Mouse (Mus musculus): ENCODE data around the gene Ring1. TPM values are rescaled to one million over a fixed set of nuclear protein-coding genes. Genes with fewer than 3 reads are reported as not detected.
"Not testable (repeated sequence)": the region's sequence is repeated elsewhere in the genome, so short reads cannot be mapped to it uniquely, and the experiment has no call there.

Gene Ring1
- total RNA-seq, 2 experiments from 2014 or later: 39.0 to 40.8 TPM

GRCm38 (mm10) chr17:33997025-33997424 lies 27.5 kb downstream of the Ring1 start:
- DNase-seq (ENCODE audit: low spot score in 2 of 2): not testable (repeated sequence)

GRCm38 (mm10) chr17:33995651-33996050 lies 28.8 kb downstream of the Ring1 start:
- DNase-seq (ENCODE audit: low spot score in 2 of 2): no peak

GRCm38 (mm10) chr17:33994959-33995358 lies 29.5 kb downstream of the Ring1 start:
- no peak for DNase-seq (ENCODE audit: low spot score in 2 of 2)

- DNase-seq (ENCODE audit: low spot score in 2 of 2): peak in 1 of 2 experiments; percentile 55
These were observed 32.5 kb downstream of the Ring1 start for GRCm38 (mm10) chr17:33991788-33992664.

- peak in 1 of 2 experiments; percentile 62 for DNase-seq (ENCODE audit: low spot score in 2 of 2)
These were observed 42.3 kb downstream of the Ring1 start for GRCm38 (mm10) chr17:33982136-33982535.

GRCm38 (mm10) chr17:33981192-33981909 lies 43.1 kb downstream of the Ring1 start:
- DNase-seq (ENCODE audit: low spot score in 2 of 2): peak; percentile 83 to 95

GRCm38 (mm10) chr17:33980181-33981035 lies 44.1 kb downstream of the Ring1 start:
- no peak for DNase-seq (ENCODE audit: low spot score in 2 of 2)

- DNase-seq (ENCODE audit: low spot score in 2 of 2): no peak
These were observed 44.9 kb downstream of the Ring1 start for GRCm38 (mm10) chr17:33979512-33980050.

GRCm38 (mm10) chr17:33978631-33979031 lies 45.8 kb downstream of the Ring1 start:
- DNase-seq (ENCODE audit: low spot score in 2 of 2): peak in 1 of 2 experiments; percentile 42

GRCm38 (mm10) chr17:33977861-33978557 lies 46.5 kb downstream of the Ring1 start:
- DNase-seq (ENCODE audit: low spot score in 2 of 2): no peak

GRCm38 (mm10) chr17:33973572-33973971 lies 50.9 kb downstream of the Ring1 start:
- DNase-seq (ENCODE audit: low spot score in 2 of 2): no peak

GRCm38 (mm10) chr17:33972691-33973090 lies 51.8 kb downstream of the Ring1 start:
- DNase-seq (ENCODE audit: low spot score in 2 of 2): no peak

Small RNA genes lying within 50 kb of the gene (microRNA-seq; reads per million reads assigned to microRNA genes)
- 0 to 0.39 reads per million in 2 experiments for gene Mir219a-1
- gene Mir219c: 0 reads per million in 2 experiments

Other genes starting within 250 kb of the Ring1 start
- gene Angptl4, start 242.8 kb downstream of the Ring1 start, total RNA-seq (2021): 1 to 10 TPM; 2.6 to 3.5 TPM
- 10 to 100 TPM; 27.6 to 28.8 TPM for gene Kank3, start 214.2 kb downstream of the Ring1 start, total RNA-seq (2021)
- 100 to 1,000 TPM; 756 to 834 TPM for gene Rps28, start 200.1 kb downstream of the Ring1 start, total RNA-seq (2021)
- gene Ndufa7, start 200.1 kb downstream of the Ring1 start, total RNA-seq (2021): 100 to 1,000 TPM; 199 to 208 TPM
- 10 to 100 TPM; 20.4 to 23.3 TPM for gene Cd320, start 181.6 kb downstream of the Ring1 start, total RNA-seq (2021)
- not detected for gene Gm7029, start 150.8 kb downstream of the Ring1 start, total RNA-seq (2021)
- gene Kifc1, start 134.0 kb downstream of the Ring1 start, total RNA-seq (2021): 1 to 10 TPM; 1.8 to 2.6 TPM
- gene Platr17, start 119.5 kb downstream of the Ring1 start, total RNA-seq (2021): under 1 TPM in 1 of 2 experiments, not detected in 1; 0.42 TPM
- gene Daxx, start 115.3 kb downstream of the Ring1 start, total RNA-seq (2021): 10 to 100 TPM; 29.6 to 32.9 TPM
- gene Tapbp, start 108.8 kb downstream of the Ring1 start, total RNA-seq (2021): 10 to 100 TPM; 38.3 to 38.5 TPM
- 10 to 100 TPM; 34.3 to 34.4 TPM for gene Zbtb22, start 108.8 kb downstream of the Ring1 start, total RNA-seq (2021)
- gene Rgl2, start 95.1 kb downstream of the Ring1 start, total RNA-seq (2021): 10 to 100 TPM; 61.9 to 63.0 TPM
- 10 to 100 TPM; 94.9 to 95.8 TPM for gene Pfdn6, start 84.3 kb downstream of the Ring1 start, total RNA-seq (2021)
- 10 to 100 TPM; 13.2 to 15.5 TPM for gene Wdr46, start 84.0 kb downstream of the Ring1 start, total RNA-seq (2021)
- gene B3galt4, start 73.2 kb downstream of the Ring1 start, total RNA-seq (2021): 1 to 10 TPM; 5.1 to 5.2 TPM
- 10 to 100 TPM; 76.1 to 79.8 TPM for gene Vps52, start 68.9 kb downstream of the Ring1 start, total RNA-seq (2021)
- 100 to 1,000 TPM; 319 to 336 TPM for gene Rps18, start 68.7 kb downstream of the Ring1 start, total RNA-seq (2021)
- 10 to 100 TPM; 25.5 to 26.9 TPM for gene H2-K1, start 24.3 kb downstream of the Ring1 start, total RNA-seq (2021)
- 10 to 100 TPM; 59.7 to 63.9 TPM for gene H2-Ke6, start 3.4 kb upstream of the Ring1 start, total RNA-seq (2021)
- gene Slc39a7, start 7.0 kb upstream of the Ring1 start, total RNA-seq (2021): 100 to 1,000 TPM in 1 of 2 experiments, 10 to 100 TPM in 1; 90.7 to 105 TPM
- gene Rxrb, start 7.1 kb upstream of the Ring1 start, total RNA-seq (2021): 10 to 100 TPM; 77.1 to 85.8 TPM
- gene Col11a2, start 14.8 kb upstream of the Ring1 start, total RNA-seq (2021): 10 to 100 TPM; 22.5 to 23.4 TPM
- not detected for gene H2-Oa, start 67.7 kb upstream of the Ring1 start, total RNA-seq (2021)
- 10 to 100 TPM; 27.4 to 32.5 TPM for gene H2-DMa, start 94.9 kb upstream of the Ring1 start, total RNA-seq (2021)
- gene Brd2, start 98.0 kb upstream of the Ring1 start, total RNA-seq (2021): 100 to 1,000 TPM; 184 to 185 TPM
- 1 to 10 TPM; 1.3 to 1.6 TPM for gene H2-DMb2, start 118.6 kb upstream of the Ring1 start, total RNA-seq (2021)
- 1 to 10 TPM; 3.2 to 3.8 TPM for gene H2-DMb1, start 128.4 kb upstream of the Ring1 start, total RNA-seq (2021)
- gene Tap1, start 162.9 kb upstream of the Ring1 start, total RNA-seq (2021): 1 to 10 TPM; 3.6 to 3.9 TPM
- gene Psmb9, start 163.1 kb upstream of the Ring1 start, total RNA-seq (2021): 1 to 10 TPM; 2.1 to 3.7 TPM
- 1 to 10 TPM; 4.1 to 5.8 TPM for gene Psmb8, start 173.0 kb upstream of the Ring1 start, total RNA-seq (2021)
- gene Tap2, start 178.8 kb upstream of the Ring1 start, total RNA-seq (2021): 10 to 100 TPM in 1 of 2 experiments, 1 to 10 TPM in 1; 8.4 to 12.8 TPM
- gene H2-Ob, start 214.2 kb upstream of the Ring1 start, total RNA-seq (2021): under 1 TPM; 0.20 to 0.37 TPM
- 1 to 10 TPM; 1.3 to 1.9 TPM for gene H2-Ab1, start 233.0 kb upstream of the Ring1 start, total RNA-seq (2021)

All from layer of hippocampus, adult 18-20 months (tissue).